Mouse (Mus musculus): ENCODE measurements at regions not wholly inside any gene's neighbourhood (a gene's known extent, or its start where the extent isn't known, plus 50 kb on each side); places are given as distances from the start of the nearest gene placed in this dataset.

GRCm38 (mm10) chr10:67615016-67615415 is 66.3 kb upstream of the Ado start:
- TF ChIP-seq CTCF (IDR thresholded peaks at IDR 0.05; ENCODE audit: borderline replicate concordance, insufficient read depth, low read length) (no peak), POLR2A (IDR thresholded peaks at IDR 0.05; ENCODE audit: low read depth, low read length) (no peak)

Measured in embryonic fibroblast, embryonic 13.5 days (primary cell).